Mouse (Mus musculus) lung, embryonic 14.5 days (tissue): ENCODE data around the gene Mecp2. TPM values are rescaled to one million over a fixed set of nuclear protein-coding genes. Genes with fewer than 3 reads are reported as not detected.
"Not testable (repeated sequence)": the region's sequence is repeated elsewhere in the genome, so short reads cannot be mapped to it uniquely, and the experiment has no call there.

ENCODE experiments used
- ATAC-seq: fragments of 200-750 bp; cut with Nextera tagmentation; 2 replicates; pipeline ENCODE4 v1.8.0; 2017; ENCODE audit warnings: mild to moderate bottlenecking, moderate TSS enrichment, moderate library complexity; ENCODE audit not compliant: insufficient read depth
- DNase-seq: peaks from one replicate; pipeline ENCODE4 v3.0.0-alpha.2; 2015
- H3K27ac ChIP-seq: fragments of 300-500 bp; sonication (generic); 2 replicates; pipeline ENCODE4 v1.5.1; 2014; ENCODE audit warnings: low read depth, mild to moderate bottlenecking, moderate library complexity
- H3K27me3 ChIP-seq: fragments of 300-500 bp; sonication (generic); 2 replicates; pipeline ENCODE4 v1.6.1; 2014; ENCODE audit warnings: low read length, control low read depth; ENCODE audit not compliant: insufficient read depth
- H3K36me3 ChIP-seq: fragments of 300-500 bp; sonication (generic); 2 replicates; pipeline ENCODE4 v1.6.1; 2014; ENCODE audit warnings: control low read depth; ENCODE audit not compliant: insufficient read depth
- H3K4me1 ChIP-seq: fragments of 300-500 bp; sonication (generic); 2 replicates; pipeline ENCODE4 v1.6.1; 2014; ENCODE audit warnings: antibody characterized with exemption, control low read depth; ENCODE audit not compliant: insufficient read depth
- H3K4me2 ChIP-seq: fragments of 300-500 bp; sonication (generic); 2 replicates; pipeline ENCODE4 v1.6.1; 2014; ENCODE audit warnings: mild to moderate bottlenecking
- H3K4me3 ChIP-seq: fragments of 300-500 bp; sonication (generic); 2 replicates; pipeline ENCODE4 v1.5.1; 2014; ENCODE audit warnings: low read depth, low read length
- H3K9ac ChIP-seq: fragments of 300-500 bp; sonication (generic); 2 replicates; pipeline ENCODE4 v1.6.1; 2014
- H3K9me3 ChIP-seq: fragments of 300-500 bp; sonication (generic); 2 replicates; pipeline ENCODE4 v1.6.1; 2016; ENCODE audit warnings: low read depth, low read length, control low read depth
- CTCF ChIP-seq: IDR thresholded peaks from 2 replicates; pipeline ENCODE4 v1.5.1; 2016; ENCODE audit warnings: antibody characterized with exemption, low read depth
- WGBS: fragments of 180-500 bp; shearing (Covaris S2); extraction: QIAGEN DNeasy Blood & Tissue Kit; methylation state at CpG from one replicate; pipeline ENCODE4 v1.1.7; 2014; 5-methylcytosine and 5-hydroxymethylcytosine counted together
- polyA plus RNA-seq: library from polyadenylated mRNA; unstranded; fragments of >200 nt; fragmentation: Nextera tagmentation; extraction: Ambion mirVana; gene quantifications from 2 replicates; pipeline ENCODE4 v1.2.1, GENCODE M21; 2014

Gene Mecp2
- polyA plus RNA-seq: 11.6 and 11.9 TPM in 2 replicates

DNA sequence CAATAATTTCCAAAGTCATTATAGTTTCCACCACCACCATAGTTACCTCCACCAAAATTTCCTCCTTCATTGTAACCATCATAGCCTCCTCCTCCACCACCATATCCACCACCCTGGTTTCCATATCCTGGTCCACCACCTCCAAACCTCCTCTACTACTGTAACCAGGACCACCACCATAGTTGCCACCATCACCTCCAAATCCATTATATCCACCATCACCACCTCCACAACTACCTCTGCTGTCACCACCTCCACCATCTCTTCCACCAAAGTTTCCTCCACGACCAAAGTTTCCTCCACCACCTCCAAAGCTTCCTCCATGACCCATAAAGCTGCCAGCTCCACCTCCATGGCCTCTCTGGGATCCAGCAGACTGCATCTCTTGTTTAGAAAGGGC, at the start of gene Mecp2:
Gene Mecp2, minus strand, starts transcription at position 101 of the 400 bp plus-strand sequence.
- not testable (repeated sequence) for H3K9me3 ChIP-seq, ATAC-seq

DNA sequence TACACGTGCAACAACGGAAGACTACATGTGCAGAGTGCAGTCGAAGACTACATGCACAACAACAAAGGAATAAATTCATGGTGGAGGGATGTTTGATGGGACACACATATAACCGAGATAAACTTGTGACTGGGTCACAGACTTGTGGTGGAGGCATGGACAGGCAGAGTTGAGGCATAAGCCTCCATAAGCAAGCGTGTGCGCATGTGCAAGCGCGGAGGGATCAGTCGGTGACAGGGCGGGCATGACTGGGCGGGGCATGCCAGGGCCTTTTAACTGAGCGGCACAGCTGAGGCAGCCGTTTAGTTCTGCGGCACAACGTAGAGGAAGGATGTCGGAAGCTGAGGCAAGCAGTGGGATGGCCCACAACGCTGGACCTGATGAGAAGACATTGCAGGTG, 41.8 kb upstream of the Mecp2 start, which contains the start of gene Tktl1:
Gene Tktl1, plus strand, starts transcription at position 301 of the 400 bp plus-strand sequence.
- no peak within 1 kb of the TSS for H3K4me2 ChIP-seq
- ATAC-seq: no peak
- H3K9me3 ChIP-seq: no peaks in the 10 kb centered on the region
- WGBS: 91% methylated on average over 17 of the region's 17 CpGs
- no peaks in the 10 kb centered on the region for H3K4me1 ChIP-seq
- no peak for TF ChIP-seq CTCF
- H3K27ac ChIP-seq: no peak within 1 kb of the TSS
- no peaks in the 10 kb centered on the region for H3K36me3 ChIP-seq
- H3K9ac ChIP-seq: no peak within 1 kb of the TSS
- H3K27me3 ChIP-seq: no peaks in the 10 kb centered on the region
- no peak for DNase-seq
- no peak within 1 kb of the TSS for H3K4me3 ChIP-seq

More for the DNA sequence above, at the start of gene Mecp2:
- not testable (repeated sequence) for DNase-seq, H3K27me3 ChIP-seq, H3K36me3 ChIP-seq, H3K9ac ChIP-seq, H3K4me2 ChIP-seq, H3K4me3 ChIP-seq, H3K4me1 ChIP-seq, H3K27ac ChIP-seq
- 28% methylated on average over 1 of the region's 1 CpGs for WGBS

- Histone ChIP-seq H3K9ac (no peak within 1 kb of the TSS), H3K27me3 (no peaks in the 10 kb centered on the region), H3K9me3 (no peaks in the 10 kb centered on the region), H3K27ac (no peak within 1 kb of the TSS), H3K4me1 (no peaks in the 10 kb centered on the region), H3K4me3 (no peak within 1 kb of the TSS), H3K4me2 (no peak within 1 kb of the TSS), H3K36me3 (no peaks in the 10 kb centered on the region)
- WGBS: 79% methylated on average over 1 of the region's 1 CpGs
- DNase-seq (no peak), ATAC-seq (no peak)
- no peak for TF ChIP-seq CTCF
Measured at GRCm38 (mm10) chrX:74167738-74168137, 32.6 kb upstream of the Mecp2 start, which contains the start of gene Tex28. TSS of gene Tex28 (minus strand) at chrX:74167838.

- DNase-seq (no peak), ATAC-seq (no peak)
- Histone ChIP-seq H3K9me3 (no peaks in the 10 kb centered on the region), H3K4me2 (no peak within 1 kb of the TSS), H3K27ac (no peak within 1 kb of the TSS), H3K36me3 (no peaks in the 10 kb centered on the region), H3K9ac (no peak within 1 kb of the TSS), H3K27me3 (no peaks in the 10 kb centered on the region), H3K4me1 (no peaks in the 10 kb centered on the region), H3K4me3 (no peak within 1 kb of the TSS)
- TF ChIP-seq CTCF: no peak
Measured at GRCm38 (mm10) chrX:74127164-74127563, 8.0 kb downstream of the Mecp2 start, which contains the start of gene Opn1mw. TSS of gene Opn1mw (plus strand) at chrX:74127464.

DNA sequence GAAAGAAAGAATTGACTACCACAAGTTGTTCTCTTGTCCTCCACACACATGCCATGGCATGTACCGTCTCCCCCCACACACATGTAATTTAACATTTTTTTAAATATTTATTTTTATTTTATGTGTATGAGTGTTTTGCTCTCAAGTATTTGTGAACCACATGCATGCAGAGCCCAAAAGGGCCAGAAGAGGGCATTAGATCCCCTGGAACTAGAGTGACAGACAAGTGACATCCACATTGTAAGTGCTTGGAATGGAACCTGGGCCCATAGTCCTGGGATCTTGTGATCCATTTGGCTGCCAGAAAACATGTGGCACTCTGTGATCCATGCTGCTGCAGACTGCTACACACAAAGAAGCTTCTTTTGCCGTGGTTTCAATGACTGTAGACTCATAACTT, 10.2 kb downstream of the Mecp2 start:
- Histone ChIP-seq H3K4me2 (no peak overlapping the region), H3K9ac (no peak overlapping the region), H3K4me3 (no peak overlapping the region), H3K36me3 (no peaks in the 10 kb centered on the region), H3K27me3 (no peaks in the 10 kb centered on the region), H3K27ac (no peak overlapping the region), H3K4me1 (no peaks in the 10 kb centered on the region), H3K9me3 (no peaks in the 10 kb centered on the region)
- ATAC-seq (no peak), DNase-seq (peak; percentile 3)
- WGBS: 57% methylated on average over 2 of the region's 2 CpGs
- TF ChIP-seq CTCF: peak; percentile 32; the same call in 1 of the 2 replicates

DNA sequence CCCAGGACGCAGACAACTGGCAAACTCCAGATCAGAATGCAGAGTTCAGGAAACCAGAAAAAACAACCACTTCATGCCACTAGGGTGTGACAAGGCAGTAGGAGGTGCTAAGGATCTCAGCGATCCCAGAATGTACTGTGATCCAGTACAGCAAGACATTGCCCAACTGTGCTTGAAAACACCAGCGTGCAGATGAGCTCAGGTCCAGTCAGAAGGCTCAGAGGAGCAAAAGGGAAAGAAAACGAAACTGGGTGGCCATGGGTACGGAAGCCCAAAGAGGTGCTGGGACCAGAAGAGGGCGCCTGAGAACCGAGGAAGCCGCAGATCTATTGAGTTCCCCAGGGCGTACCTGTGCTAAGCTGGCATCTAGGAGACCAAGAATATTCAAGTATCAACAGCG, 19.7 kb downstream of the Mecp2 start:
- H3K27ac ChIP-seq: no peak overlapping the region
- H3K36me3 ChIP-seq: no peaks in the 10 kb centered on the region
- 19% methylated on average over 10 of the region's 10 CpGs for WGBS
- no peaks in the 10 kb centered on the region for H3K9me3 ChIP-seq
- peak; percentile 60 for TF ChIP-seq CTCF
- H3K4me1 ChIP-seq: no peaks in the 10 kb centered on the region
- DNase-seq (peak; percentile 69), ATAC-seq (peak; percentile 62)
- H3K4me2 ChIP-seq: peak overlapping the region; percentile 45
- no peak overlapping the region for H3K9ac ChIP-seq
- no peak overlapping the region for H3K4me3 ChIP-seq
- no peaks in the 10 kb centered on the region for H3K27me3 ChIP-seq

DNA sequence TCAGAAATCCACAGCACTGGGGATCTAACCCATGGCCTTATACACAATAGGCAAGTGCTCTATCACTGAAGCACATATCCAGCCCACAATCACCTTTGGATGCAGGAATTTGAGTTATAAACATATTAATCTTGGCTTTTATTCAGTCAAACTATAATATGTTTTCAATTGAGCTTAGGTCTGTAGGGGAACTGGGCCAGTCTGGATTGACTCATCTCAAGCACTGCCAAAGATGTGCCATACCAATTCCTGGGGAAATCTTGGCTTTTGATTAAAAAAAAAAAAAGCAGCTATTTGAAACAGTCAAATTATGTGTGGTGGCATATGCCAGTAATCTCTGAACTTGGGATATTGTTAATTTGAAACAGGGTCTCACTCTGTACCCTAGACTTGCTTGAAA, 21.1 kb downstream of the Mecp2 start:
- H3K27me3 ChIP-seq: no peaks in the 10 kb centered on the region
- H3K9me3 ChIP-seq: no peaks in the 10 kb centered on the region
- TF ChIP-seq CTCF: no peak
- ATAC-seq (no peak), DNase-seq (no peak)
- no peak overlapping the region for H3K4me2 ChIP-seq
- H3K4me3 ChIP-seq: no peak overlapping the region
- no peak overlapping the region for H3K9ac ChIP-seq
- H3K4me1 ChIP-seq: no peaks in the 10 kb centered on the region
- no peak overlapping the region for H3K27ac ChIP-seq
- no peaks in the 10 kb centered on the region for H3K36me3 ChIP-seq

DNA sequence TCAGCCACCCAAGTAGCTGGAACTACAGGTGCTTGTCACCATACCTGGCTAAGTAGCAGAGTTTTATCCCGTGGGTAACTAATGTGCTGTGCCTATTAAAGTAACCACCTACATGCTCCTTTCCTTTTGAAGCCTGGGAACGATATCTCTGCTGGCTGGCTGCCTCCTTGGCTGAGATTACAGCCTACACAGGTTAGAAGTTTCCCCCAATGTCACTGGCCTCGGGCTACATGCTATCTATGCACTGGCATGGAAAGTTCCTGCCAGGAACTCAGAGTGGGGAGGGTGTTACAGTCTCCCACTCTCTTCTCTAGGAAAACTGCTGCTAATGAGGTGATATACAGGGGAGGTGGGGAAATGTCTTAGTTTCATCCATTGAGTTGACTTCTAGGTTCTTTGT, 26.4 kb downstream of the Mecp2 start:
- Histone ChIP-seq H3K27ac (no peak overlapping the region), H3K9me3 (no peaks in the 10 kb centered on the region), H3K4me1 (no peaks in the 10 kb centered on the region), H3K9ac (no peak overlapping the region), H3K27me3 (no peaks in the 10 kb centered on the region), H3K4me2 (no peak overlapping the region), H3K36me3 (no peaks in the 10 kb centered on the region), H3K4me3 (no peak overlapping the region)
- 46% methylated on average over 3 of the region's 3 CpGs for WGBS
- no peak for DNase-seq
- no peak for TF ChIP-seq CTCF
- ATAC-seq: no peak
